Mouse (Mus musculus): Measurements from ENCODE around the gene Lamc1. TPM values are rescaled to one million over a fixed set of nuclear protein-coding genes. Genes with fewer than 3 reads are reported as not detected.

The Lamc1 gene
- polyA plus RNA-seq, 1 experiment: 6.2 TPM

DNA sequence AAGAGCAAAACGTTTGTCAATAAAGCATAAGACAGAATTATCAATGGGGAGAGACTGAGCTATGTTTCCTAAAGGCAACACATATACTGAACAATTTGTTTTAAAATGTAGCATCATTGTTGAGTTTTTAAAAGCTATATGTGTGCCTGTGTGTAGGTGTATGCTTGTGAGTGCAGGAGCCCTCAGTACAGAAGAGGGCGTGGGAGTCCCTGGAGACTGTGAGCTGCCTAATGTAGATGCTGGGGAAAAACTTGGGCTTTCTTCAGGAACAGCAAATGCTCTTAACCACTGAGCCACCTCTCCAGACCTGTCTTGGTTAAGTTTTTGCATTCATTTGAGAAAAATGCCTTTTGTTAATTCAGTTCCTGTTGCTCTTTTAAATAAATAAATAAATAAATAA is 122.4 kb downstream of the Lamc1 start:
- no peaks in the 10 kb centered on the region for H3K36me3 ChIP-seq (ENCODE audit: control insufficient read depth, insufficient read depth, low read length)
- H3K4me3 ChIP-seq (ENCODE audit: control insufficient read depth, low read depth, low read length): no peak overlapping the region
- H3K27me3 ChIP-seq (ENCODE audit: control insufficient read depth, insufficient read depth, low read length): no peaks in the 10 kb centered on the region
- no peak overlapping the region for H3K27ac ChIP-seq (ENCODE audit: control insufficient read depth, insufficient read depth, low read depth, low read length)
- TF ChIP-seq POLR2A (IDR thresholded peaks at IDR 0.05; ENCODE audit: control insufficient read depth, low read depth, low read length) (no peak), CTCF (IDR thresholded peaks at IDR 0.05; ENCODE audit: control insufficient read depth, insufficient read depth, insufficient replicate concordance, low read depth, low read length) (no peak)
- H3K4me1 ChIP-seq (ENCODE audit: control insufficient read depth, insufficient read depth, low read length): no peaks in the 10 kb centered on the region

DNA sequence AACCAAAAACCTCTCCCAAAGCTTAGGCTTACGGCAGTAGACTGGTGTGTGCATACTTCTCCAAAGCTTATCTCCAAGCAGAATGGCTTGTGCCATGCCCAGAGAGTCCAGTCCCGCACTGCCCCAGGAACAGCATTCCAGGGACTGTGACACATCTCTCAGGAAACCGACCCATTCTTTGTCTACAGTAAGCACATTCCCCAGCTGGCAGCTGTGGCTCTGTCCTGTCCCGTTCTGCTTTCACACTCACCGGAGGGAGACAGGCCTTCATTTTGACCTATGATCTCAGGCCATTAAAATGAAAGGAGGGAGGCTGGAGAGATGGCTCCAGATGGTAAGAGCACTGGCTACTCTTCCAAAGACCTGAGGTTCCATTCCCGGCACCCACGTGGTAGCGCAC is 130.4 kb downstream of the Lamc1 start:
- no peak overlapping the region for H3K4me3 ChIP-seq (ENCODE audit: control insufficient read depth, low read depth, low read length)
- H3K36me3 ChIP-seq (ENCODE audit: control insufficient read depth, insufficient read depth, low read length): no peaks in the 10 kb centered on the region
- peaks cover 4% of the 10 kb centered on the region; the same call in 1 of the 2 replicates for H3K4me1 ChIP-seq (ENCODE audit: control insufficient read depth, insufficient read depth, low read length)
- H3K27ac ChIP-seq (ENCODE audit: control insufficient read depth, insufficient read depth, low read depth, low read length): no peak overlapping the region
- H3K27me3 ChIP-seq (ENCODE audit: control insufficient read depth, insufficient read depth, low read length): no peaks in the 10 kb centered on the region
- TF ChIP-seq POLR2A (IDR thresholded peaks at IDR 0.05; ENCODE audit: control insufficient read depth, low read depth, low read length): no peak
- no peak for TF ChIP-seq CTCF (IDR thresholded peaks at IDR 0.05; ENCODE audit: control insufficient read depth, insufficient read depth, insufficient replicate concordance, low read depth, low read length)

DNA sequence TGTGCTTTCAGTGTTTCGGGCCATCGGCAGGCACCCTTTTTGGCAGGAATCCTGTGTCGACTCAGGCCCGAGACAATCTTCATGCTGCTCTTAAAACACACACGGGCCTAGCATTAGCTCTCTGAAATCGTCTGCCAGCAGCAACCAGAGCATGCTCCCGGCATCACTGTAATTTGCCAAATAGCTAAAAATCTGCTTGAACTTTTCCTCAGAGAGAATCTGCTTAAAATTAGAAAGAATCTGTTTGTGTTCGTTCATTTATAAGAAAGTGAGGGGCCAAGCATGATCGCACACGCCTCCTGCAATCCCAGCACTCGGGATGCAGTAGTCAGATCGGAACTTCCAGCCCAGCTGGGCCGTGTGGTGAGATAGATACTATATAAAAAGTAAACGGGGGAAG is 131.1 kb downstream of the Lamc1 start:
- H3K36me3 ChIP-seq (ENCODE audit: control insufficient read depth, insufficient read depth, low read length): no peaks in the 10 kb centered on the region
- H3K4me3 ChIP-seq (ENCODE audit: control insufficient read depth, low read depth, low read length): no peak overlapping the region
- TF ChIP-seq POLR2A (IDR thresholded peaks at IDR 0.05; ENCODE audit: control insufficient read depth, low read depth, low read length): no peak
- no peak for TF ChIP-seq CTCF (IDR thresholded peaks at IDR 0.05; ENCODE audit: control insufficient read depth, insufficient read depth, insufficient replicate concordance, low read depth, low read length)
- peaks cover 4% of the 10 kb centered on the region; the same call in 1 of the 2 replicates for H3K4me1 ChIP-seq (ENCODE audit: control insufficient read depth, insufficient read depth, low read length)
- H3K27me3 ChIP-seq (ENCODE audit: control insufficient read depth, insufficient read depth, low read length): no peaks in the 10 kb centered on the region
- H3K27ac ChIP-seq (ENCODE audit: control insufficient read depth, insufficient read depth, low read depth, low read length): no peak overlapping the region

DNA sequence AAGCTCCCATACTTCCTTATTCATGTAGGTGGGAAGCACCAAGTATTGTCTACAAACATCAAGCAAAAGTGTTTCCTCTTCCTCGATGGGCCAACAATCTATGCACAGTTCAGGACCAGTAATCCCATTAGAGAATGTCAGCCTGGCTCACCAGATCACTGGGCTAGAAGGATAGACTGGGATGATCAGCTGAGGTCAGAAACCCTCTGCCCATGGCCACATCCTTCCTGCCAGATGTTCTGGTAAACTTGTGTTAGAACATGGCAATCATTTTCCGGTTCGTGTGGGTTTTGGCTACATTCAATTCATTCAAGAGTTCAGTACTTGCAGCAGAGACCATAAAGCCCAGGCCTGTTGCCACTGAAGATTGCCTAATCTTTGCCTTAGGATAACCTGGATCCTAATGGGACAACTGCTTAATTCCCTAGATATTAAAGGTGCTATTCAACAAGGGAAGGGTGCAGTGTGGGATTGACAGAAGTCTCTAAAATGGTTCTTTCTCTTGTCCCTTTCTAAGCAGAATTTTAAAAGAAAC is 135.2 kb downstream of the Lamc1 start:
- Histone ChIP-seq H3K36me3 (ENCODE audit: control insufficient read depth, insufficient read depth, low read length) (no peaks in the 10 kb centered on the region), H3K4me3 (ENCODE audit: control insufficient read depth, low read depth, low read length) (no peak overlapping the region), H3K27ac (ENCODE audit: control insufficient read depth, insufficient read depth, low read depth, low read length) (no peak overlapping the region), H3K27me3 (ENCODE audit: control insufficient read depth, insufficient read depth, low read length) (no peaks in the 10 kb centered on the region), H3K4me1 (ENCODE audit: control insufficient read depth, insufficient read depth, low read length) (peaks cover 4% of the 10 kb centered on the region; the same call in 1 of the 2 replicates)
- TF ChIP-seq POLR2A (IDR thresholded peaks at IDR 0.05; ENCODE audit: control insufficient read depth, low read depth, low read length) (no peak), CTCF (IDR thresholded peaks at IDR 0.05; ENCODE audit: control insufficient read depth, insufficient read depth, insufficient replicate concordance, low read depth, low read length) (no peak)

DNA sequence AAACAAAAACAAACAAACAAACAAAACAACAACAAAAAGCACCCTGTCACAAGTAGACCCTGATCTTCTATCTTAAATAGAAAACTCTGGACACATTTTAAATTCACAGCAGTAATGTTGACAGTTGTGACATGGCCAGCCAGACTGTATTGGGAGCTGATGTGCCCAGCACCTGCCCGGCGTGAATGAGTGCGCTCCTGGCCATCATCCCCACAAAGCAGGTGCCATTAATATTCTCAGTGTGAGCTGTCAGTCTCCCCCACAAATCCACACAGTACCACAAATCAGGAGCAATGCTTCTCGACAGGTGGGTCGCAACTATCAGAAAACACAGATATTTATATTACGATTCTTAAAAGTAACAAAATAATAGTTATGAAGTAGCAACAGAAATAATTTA is 139.6 kb downstream of the Lamc1 start:
- H3K4me1 ChIP-seq (ENCODE audit: control insufficient read depth, insufficient read depth, low read length): no peaks in the 10 kb centered on the region
- TF ChIP-seq POLR2A (IDR thresholded peaks at IDR 0.05; ENCODE audit: control insufficient read depth, low read depth, low read length) (no peak), CTCF (IDR thresholded peaks at IDR 0.05; ENCODE audit: control insufficient read depth, insufficient read depth, insufficient replicate concordance, low read depth, low read length) (no peak)
- H3K36me3 ChIP-seq (ENCODE audit: control insufficient read depth, insufficient read depth, low read length): no peaks in the 10 kb centered on the region
- H3K4me3 ChIP-seq (ENCODE audit: control insufficient read depth, low read depth, low read length): no peak overlapping the region
- H3K27me3 ChIP-seq (ENCODE audit: control insufficient read depth, insufficient read depth, low read length): no peaks in the 10 kb centered on the region
- H3K27ac ChIP-seq (ENCODE audit: control insufficient read depth, insufficient read depth, low read depth, low read length): no peak overlapping the region

DNA sequence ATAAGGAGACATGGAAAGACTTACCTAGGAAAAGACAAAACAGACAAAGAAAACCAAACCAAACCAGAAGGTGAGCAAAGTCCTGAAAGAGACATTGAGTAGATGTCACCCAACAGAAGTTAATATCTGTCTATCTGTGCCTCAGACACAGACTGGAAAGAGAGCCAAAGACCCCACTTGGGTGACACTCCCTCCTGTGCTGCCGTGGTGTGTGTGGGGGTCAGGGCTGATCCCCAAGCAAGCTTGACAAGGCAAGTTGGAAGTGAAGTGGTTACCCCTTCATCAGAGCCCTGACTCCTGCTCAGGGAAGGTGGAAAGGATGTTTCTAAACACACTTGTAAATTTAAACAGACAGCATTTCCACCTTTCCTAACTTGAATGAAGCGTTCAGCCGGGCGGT is 140.2 kb downstream of the Lamc1 start:
- Histone ChIP-seq H3K27ac (ENCODE audit: control insufficient read depth, insufficient read depth, low read depth, low read length) (no peak overlapping the region), H3K4me1 (ENCODE audit: control insufficient read depth, insufficient read depth, low read length) (no peaks in the 10 kb centered on the region), H3K36me3 (ENCODE audit: control insufficient read depth, insufficient read depth, low read length) (no peaks in the 10 kb centered on the region), H3K4me3 (ENCODE audit: control insufficient read depth, low read depth, low read length) (no peak overlapping the region), H3K27me3 (ENCODE audit: control insufficient read depth, insufficient read depth, low read length) (no peaks in the 10 kb centered on the region)
- TF ChIP-seq CTCF (IDR thresholded peaks at IDR 0.05; ENCODE audit: control insufficient read depth, insufficient read depth, insufficient replicate concordance, low read depth, low read length): no peak
- no peak for TF ChIP-seq POLR2A (IDR thresholded peaks at IDR 0.05; ENCODE audit: control insufficient read depth, low read depth, low read length)

DNA sequence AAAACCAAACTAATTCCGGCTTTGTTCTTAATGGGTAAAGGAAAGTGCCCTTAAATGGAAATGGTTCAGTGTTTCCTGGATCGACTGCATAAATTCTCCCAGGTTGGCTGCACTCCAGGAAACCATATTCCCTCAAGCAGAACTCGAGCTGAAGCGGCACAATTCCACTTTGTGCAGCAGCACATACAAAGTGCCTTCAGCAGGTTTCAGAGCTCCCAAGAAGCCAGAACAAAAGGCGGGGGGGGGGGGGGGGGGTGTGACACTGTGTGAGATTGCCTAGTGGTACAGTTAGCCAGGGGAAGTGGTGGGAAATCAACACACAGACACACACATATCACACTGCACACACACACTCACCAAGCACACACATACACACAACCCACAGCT is 140.7 kb downstream of the Lamc1 start:
- TF ChIP-seq CTCF (IDR thresholded peaks at IDR 0.05; ENCODE audit: control insufficient read depth, insufficient read depth, insufficient replicate concordance, low read depth, low read length) (no peak), POLR2A (IDR thresholded peaks at IDR 0.05; ENCODE audit: control insufficient read depth, low read depth, low read length) (no peak)
- Histone ChIP-seq H3K36me3 (ENCODE audit: control insufficient read depth, insufficient read depth, low read length) (no peaks in the 10 kb centered on the region), H3K27ac (ENCODE audit: control insufficient read depth, insufficient read depth, low read depth, low read length) (no peak overlapping the region), H3K4me3 (ENCODE audit: control insufficient read depth, low read depth, low read length) (no peak overlapping the region), H3K4me1 (ENCODE audit: control insufficient read depth, insufficient read depth, low read length) (no peaks in the 10 kb centered on the region), H3K27me3 (ENCODE audit: control insufficient read depth, insufficient read depth, low read length) (no peaks in the 10 kb centered on the region)

Measured in testis, adult 2 months (tissue).